Mouse (Mus musculus): ENCODE results near the gene Nutf2. TPM values are rescaled to one million over a fixed set of nuclear protein-coding genes. Genes with fewer than 3 reads are reported as not detected.

Nutf2 gene
- polyA plus RNA-seq, 1 experiment = not detected

DNA sequence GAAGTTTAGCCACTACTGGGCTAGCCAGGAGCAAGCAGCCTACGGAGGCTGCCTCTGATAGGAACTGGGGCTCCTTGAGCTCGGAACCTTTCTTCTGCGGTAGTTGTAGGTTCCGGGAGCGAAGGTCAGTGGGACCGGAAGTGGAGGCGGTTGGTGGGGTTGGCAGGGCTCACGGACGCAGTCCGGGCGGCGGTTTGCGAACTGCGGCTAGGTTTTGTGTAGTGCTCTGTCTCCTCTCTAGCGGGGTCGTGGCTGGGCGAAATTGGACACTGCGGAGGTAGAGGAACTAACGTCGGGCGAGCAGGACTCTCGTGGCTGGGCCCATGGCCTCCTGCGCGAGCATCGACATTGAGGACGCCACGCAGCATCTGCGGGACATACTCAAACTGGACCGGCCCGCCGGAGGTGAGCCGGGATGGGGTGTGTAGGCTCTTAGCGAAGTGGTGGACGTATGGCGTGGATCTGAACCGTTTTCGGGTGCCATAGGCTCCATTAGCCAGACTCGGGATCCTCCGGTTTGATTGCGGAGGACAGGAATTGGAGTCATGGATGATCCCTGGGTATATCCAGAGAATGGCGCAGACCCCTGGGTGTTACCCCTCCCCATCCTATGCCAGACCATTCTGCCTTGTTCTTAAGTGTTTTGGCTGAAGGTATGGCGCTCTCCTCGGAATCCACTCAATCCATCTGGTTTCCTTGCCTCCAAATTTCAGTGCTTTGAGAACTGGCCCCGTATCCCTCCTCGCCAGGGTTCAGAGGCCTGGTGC, 20.6 kb downstream of the Nutf2 start, which contains the start of gene Edc4:
Gene Edc4 (plus strand): TSS at position 128 of the 767 bp plus-strand sequence.
- H3K4me3 ChIP-seq (ENCODE audit: insufficient read depth, low read depth, low read length) = peak within 1 kb of the TSS; percentile 93
- peak within 1 kb of the TSS; percentile 45 for H3K27ac ChIP-seq (replicated peaks; ENCODE audit: low read depth, low read length)

DNA sequence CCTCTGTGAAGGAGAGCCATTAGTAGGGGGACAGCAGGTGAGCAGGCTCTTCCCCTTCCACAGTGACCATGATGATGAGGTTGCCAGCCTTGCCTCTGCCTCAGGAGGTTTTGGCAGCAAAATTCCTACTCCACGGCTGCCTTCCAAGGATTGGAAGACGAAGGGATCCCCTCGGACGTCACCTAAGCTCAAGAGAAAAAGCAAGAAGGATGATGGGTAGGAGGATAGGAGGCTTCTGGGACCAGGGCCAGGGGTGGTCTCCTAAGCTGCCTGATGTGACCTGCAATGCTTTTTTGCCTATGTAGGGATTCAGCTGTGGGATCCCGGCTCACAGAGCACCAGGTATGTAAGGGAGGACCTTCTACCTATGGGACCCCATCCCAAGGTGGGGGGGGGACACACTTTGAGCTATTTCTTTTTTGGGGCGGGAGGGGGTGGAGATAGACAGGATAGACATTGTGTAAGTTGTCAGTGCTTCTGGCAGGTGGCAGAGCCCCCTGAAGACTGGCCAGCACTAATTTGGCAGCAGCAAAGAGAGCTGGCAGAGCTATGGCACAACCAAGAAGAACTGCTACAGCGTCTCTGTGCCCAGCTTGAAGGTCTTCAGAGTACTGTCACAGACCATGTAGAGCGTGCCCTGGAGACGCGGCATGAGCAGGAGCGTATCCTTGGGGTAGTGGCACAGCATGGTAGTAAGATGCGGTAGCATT, 29.5 kb downstream of the Nutf2 start:
- H3K4me1 ChIP-seq (ENCODE audit: control insufficient read depth, insufficient read depth, insufficient read length, low read length) = no peaks in the 10 kb centered on the region
- no peak overlapping the region for H3K27ac ChIP-seq (replicated peaks; ENCODE audit: low read depth, low read length)
- no peak overlapping the region for H3K4me3 ChIP-seq (ENCODE audit: insufficient read depth, low read depth, low read length)

More for the DNA sequence above, 20.6 kb downstream of the Nutf2 start, which contains the start of gene Edc4:
- H3K4me1 ChIP-seq (ENCODE audit: control insufficient read depth, insufficient read depth, insufficient read length, low read length) = peaks cover 11% of the 10 kb centered on the region; the same call in 1 of the 2 replicates

DNA sequence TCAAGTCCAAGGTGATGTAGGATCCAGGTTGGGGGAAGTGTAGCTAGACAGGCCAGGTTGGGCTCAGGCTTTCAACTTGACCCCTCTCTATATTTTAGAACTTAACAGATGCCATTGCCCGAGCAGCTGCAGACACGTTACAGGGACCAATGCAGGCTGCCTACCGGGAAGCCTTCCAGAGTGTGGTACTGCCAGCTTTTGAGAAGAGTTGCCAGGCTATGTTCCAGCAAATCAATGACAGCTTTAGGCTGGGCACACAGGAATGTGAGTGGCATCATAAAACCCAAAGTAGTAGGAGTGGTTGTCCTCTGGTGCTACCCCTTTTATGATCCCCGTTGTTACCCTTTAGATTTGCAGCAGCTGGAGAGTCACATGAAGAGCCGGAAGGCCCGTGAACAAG, 30.5 kb downstream of the Nutf2 start:
- Histone ChIP-seq H3K4me1 (ENCODE audit: control insufficient read depth, insufficient read depth, insufficient read length, low read length) (no peaks in the 10 kb centered on the region), H3K27ac (replicated peaks; ENCODE audit: low read depth, low read length) (no peak overlapping the region), H3K4me3 (ENCODE audit: insufficient read depth, low read depth, low read length) (no peak overlapping the region)

DNA sequence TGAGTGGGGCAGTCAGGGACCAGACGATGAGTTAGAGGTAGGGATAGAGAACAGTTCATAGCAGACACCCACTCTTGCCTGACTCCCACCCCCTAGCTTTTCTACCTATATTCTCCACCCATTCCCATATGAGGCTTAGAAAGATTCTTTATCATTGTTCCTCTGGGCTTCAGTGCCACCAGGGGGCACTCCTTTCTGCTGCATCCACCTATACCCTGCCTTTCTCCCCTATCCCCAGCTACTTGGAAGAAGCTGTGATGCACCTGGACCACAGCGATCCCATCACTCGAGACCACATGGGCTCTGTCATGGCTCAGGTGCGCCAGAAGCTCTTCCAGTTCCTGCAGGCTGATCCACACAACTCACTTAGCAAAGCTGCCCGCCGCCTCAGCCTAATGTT, 32.1 kb downstream of the Nutf2 start:
- Histone ChIP-seq H3K27ac (replicated peaks; ENCODE audit: low read depth, low read length) (no peak overlapping the region), H3K4me3 (ENCODE audit: insufficient read depth, low read depth, low read length) (no peak overlapping the region), H3K4me1 (ENCODE audit: control insufficient read depth, insufficient read depth, insufficient read length, low read length) (no peaks in the 10 kb centered on the region)

DNA sequence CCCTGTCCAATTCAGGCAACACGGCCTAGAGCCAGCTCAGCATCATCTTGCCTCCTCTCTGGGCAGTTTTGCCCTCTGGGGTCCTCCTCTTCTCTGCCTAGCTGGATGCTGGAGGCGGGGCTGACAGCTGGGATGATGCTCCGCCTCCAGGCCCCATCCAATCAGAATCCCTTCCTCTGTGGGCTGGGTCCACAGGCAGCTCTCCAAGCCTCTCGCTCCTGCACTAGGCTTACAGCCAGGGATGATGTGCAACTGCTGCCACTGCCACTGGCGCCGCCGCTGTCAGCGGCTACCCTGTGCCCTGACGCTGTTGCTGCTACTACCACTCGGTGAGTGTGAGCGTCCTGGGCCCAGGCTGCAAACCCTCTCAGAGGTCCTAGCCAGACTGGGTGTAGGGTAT, 33.0 kb downstream of the Nutf2 start, which contains the start of gene Nrn1l:
Gene Nrn1l (plus strand): TSS at position 229 of the 400 bp plus-strand sequence.
- Histone ChIP-seq H3K4me3 (ENCODE audit: insufficient read depth, low read depth, low read length) (no peak within 1 kb of the TSS), H3K4me1 (ENCODE audit: control insufficient read depth, insufficient read depth, insufficient read length, low read length) (no peaks in the 10 kb centered on the region), H3K27ac (replicated peaks; ENCODE audit: low read depth, low read length) (no peak within 1 kb of the TSS)

DNA sequence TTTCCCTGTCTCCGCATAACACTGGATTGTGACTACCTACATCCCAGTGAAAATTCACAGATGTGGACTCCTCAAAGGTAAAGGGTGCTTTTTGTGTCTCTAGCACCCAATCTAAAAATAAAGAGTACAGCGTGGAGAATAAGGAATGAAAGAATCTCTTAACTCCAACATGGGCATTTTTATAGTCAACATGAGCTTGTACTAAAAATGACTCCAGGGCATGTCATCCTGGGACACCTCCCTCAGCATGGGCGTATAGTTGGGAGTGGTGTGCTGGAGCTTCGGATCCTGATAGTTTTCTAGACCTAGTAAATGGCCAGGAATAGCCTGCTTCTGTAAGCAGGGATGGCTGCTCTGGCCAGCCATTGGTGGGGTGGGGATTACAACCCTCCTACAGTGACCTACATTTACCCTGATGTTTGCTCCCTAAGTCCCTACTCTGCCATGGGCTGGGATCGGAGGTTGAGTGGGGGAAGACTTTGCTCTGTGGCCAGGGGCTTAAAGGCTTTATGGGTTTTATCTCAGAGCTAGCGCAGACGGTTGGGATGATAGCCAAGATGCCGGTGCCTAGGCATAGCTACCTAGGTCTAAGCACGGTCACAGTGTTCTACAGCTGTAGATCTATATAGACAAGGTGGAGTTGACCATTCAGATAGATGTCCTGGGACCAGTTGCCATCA, 37.6 kb downstream of the Nutf2 start:
- Histone ChIP-seq H3K27ac (replicated peaks; ENCODE audit: low read depth, low read length) (no peak overlapping the region), H3K4me3 (ENCODE audit: insufficient read depth, low read depth, low read length) (no peak overlapping the region), H3K4me1 (ENCODE audit: control insufficient read depth, insufficient read depth, insufficient read length, low read length) (0 out of 2 replicates have a peak, but pooled peaks cover 2% of the 10 kb centered on the region)

DNA sequence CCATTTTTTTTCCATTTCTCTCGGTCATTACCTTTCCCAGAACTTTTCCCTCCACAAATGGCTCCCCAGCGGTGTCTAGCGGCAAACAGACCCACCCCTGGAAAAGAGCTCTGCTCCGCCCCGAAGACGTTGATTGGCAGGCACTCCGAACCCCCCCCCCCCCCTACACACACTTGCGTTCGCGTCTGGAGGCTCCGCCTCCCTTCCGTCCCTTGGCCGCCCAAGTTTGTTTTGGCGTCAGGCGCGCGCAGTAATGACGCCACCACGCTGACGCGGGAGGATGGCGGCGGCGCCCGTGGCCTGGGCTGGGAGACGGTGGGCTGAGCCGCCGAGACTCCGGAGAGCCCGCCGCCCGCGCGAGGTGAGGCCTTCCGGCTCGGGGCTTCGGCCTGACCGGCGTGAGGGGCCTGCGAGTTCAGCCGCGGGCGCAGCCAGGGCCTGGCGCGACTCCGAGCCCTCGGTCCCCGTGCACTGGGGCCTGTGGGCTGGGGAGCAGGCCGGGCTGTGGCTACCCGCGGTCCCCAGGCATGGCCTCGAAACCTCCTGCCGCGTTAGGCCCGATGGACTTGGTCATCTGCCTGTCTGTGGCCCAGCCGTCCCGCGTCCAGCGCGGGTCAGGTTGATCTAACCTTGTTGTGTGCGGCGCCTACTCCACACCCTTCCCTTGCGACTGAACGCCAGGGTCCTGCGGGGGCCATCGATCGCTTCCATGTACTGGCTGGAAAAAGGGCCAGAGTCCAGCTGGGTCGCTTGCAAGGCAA, 40.0 kb downstream of the Nutf2 start, which contains the start of gene Pskh1:
Gene Pskh1 (plus strand): TSS at position 262 of the 761 bp plus-strand sequence.
- Histone ChIP-seq H3K4me3 (ENCODE audit: insufficient read depth, low read depth, low read length) (peak within 1 kb of the TSS; percentile 88), H3K4me1 (ENCODE audit: control insufficient read depth, insufficient read depth, insufficient read length, low read length) (0 out of 2 replicates have a peak, but pooled peaks cover 2% of the 10 kb centered on the region), H3K27ac (replicated peaks; ENCODE audit: low read depth, low read length) (peak within 1 kb of the TSS; percentile 78)

DNA sequence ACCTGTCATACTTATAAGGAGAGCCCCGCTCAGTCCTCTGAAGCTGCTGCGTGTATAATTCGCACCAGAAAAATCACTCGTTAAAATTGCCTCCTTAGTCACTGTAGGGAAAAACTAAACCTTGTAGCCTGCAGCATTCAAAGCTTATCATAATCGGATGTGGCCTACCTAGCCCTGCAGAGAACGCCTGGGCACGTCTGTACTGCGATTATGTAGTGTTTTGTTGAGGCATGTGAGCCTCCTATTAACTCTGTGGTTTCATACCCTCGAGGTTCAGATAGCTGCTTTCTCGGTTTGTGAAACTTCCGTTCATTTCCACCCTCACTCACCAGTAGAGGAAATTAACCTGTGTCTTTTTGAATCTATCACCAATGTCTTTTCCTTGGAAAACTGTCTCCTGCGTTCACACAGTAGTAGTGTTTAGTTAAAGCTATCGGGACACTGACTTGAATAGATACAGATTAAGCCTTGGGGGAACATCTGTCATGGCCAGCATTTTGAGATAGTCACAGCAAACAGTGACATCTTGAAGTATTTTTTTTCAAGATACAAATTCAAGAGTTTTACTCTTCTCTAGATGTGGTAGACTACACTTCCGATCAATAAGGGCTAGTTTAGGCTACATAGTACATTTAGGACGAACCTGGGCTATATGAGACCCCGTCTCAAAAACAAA, 40.7 kb downstream of the Nutf2 start:
- H3K27ac ChIP-seq (replicated peaks; ENCODE audit: low read depth, low read length) = peak overlapping the region; percentile 78
- 0 out of 2 replicates have a peak, but pooled peaks cover 2% of the 10 kb centered on the region for H3K4me1 ChIP-seq (ENCODE audit: control insufficient read depth, insufficient read depth, insufficient read length, low read length)
- H3K4me3 ChIP-seq (ENCODE audit: insufficient read depth, low read depth, low read length) = peak overlapping the region; percentile 88

DNA sequence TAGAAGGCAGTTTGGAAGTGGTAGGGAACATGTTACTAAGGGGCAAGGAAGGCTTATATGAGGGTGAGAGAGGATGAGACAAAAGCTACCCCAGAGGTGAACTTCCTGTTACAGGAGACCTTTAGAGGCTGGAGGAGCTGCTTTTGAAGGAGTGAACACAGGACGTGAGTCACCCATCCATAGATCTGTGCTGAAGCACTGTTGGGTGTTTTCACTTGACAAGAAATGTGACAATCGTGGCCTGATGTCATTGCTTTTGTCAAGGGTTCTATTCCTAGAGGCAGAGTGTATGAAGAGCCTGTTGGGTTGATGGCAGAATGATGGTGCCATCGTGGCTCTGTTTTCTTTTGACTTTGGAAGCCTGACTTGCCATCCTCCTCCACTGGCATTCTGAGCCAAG, 59.0 kb downstream of the Nutf2 start:
- no peak overlapping the region for H3K27ac ChIP-seq (replicated peaks; ENCODE audit: low read depth, low read length)
- H3K4me1 ChIP-seq (ENCODE audit: control insufficient read depth, insufficient read depth, insufficient read length, low read length) = no peaks in the 10 kb centered on the region
- H3K4me3 ChIP-seq (ENCODE audit: insufficient read depth, low read depth, low read length) = no peak overlapping the region

DNA sequence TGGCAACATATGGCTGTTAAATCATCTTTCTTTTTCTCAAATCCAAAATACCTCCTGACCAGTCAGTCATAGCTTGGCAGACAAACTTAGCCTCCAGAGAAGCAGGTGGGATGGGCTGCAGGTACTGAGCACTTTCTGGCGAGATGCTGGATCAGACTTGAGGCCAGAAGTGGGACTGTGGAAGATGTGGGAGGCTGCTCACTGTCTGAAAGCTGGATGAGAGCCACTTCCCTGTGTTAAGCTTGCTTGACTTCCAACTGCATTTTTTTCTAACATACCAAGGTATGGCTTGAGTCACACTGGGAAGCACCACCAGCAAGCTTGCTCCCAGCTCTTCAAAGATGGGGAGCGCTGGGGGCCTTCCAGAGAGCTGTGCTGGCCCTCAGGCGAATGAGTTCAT, 64.7 kb downstream of the Nutf2 start:
- Histone ChIP-seq H3K27ac (replicated peaks; ENCODE audit: low read depth, low read length) (no peak overlapping the region), H3K4me1 (ENCODE audit: control insufficient read depth, insufficient read depth, insufficient read length, low read length) (no peaks in the 10 kb centered on the region), H3K4me3 (ENCODE audit: insufficient read depth, low read depth, low read length) (no peak overlapping the region)

Other genes with a start within 250 kb of the Nutf2 start
- gene Ctcf, start 224.0 kb upstream of the Nutf2 start, polyA plus RNA-seq (2012; ENCODE audit: insufficient read depth, insufficient read length, missing spikeins) = 18.5 and 22.9 TPM in 2 replicates
- not detected in 2 replicates for gene Agrp, start 223.2 kb upstream of the Nutf2 start, polyA plus RNA-seq (2012; ENCODE audit: insufficient read depth, insufficient read length, missing spikeins)
- gene Carmil2, start 174.3 kb upstream of the Nutf2 start, polyA plus RNA-seq (2012; ENCODE audit: insufficient read depth, insufficient read length, missing spikeins) = not detected in 2 replicates
- gene Acd, start 159.5 kb upstream of the Nutf2 start, polyA plus RNA-seq (2012; ENCODE audit: insufficient read depth, insufficient read length, missing spikeins) = 12.3 and 15.9 TPM in 2 replicates
- gene Pard6a, start 159.4 kb upstream of the Nutf2 start, polyA plus RNA-seq (2012; ENCODE audit: insufficient read depth, insufficient read length, missing spikeins) = 10.2 and 10.6 TPM in 2 replicates
- gene 4933405L10Rik, start 152.9 kb upstream of the Nutf2 start, polyA plus RNA-seq (2012; ENCODE audit: insufficient read depth, insufficient read length, missing spikeins) = 0.87 TPM in 1 of 2 replicates, not detected in the other
- gene Enkd1, start 152.4 kb upstream of the Nutf2 start, polyA plus RNA-seq (2012; ENCODE audit: insufficient read depth, insufficient read length, missing spikeins) = 0.52 TPM in 1 of 2 replicates, not detected in the other
- 4.0 and 4.1 TPM in 2 replicates for gene Gfod2, start 101.9 kb upstream of the Nutf2 start, polyA plus RNA-seq (2012; ENCODE audit: insufficient read depth, insufficient read length, missing spikeins)
- gene Ranbp10, start 33.2 kb upstream of the Nutf2 start, polyA plus RNA-seq (2012; ENCODE audit: insufficient read depth, insufficient read length, missing spikeins) = 7.5 and 7.6 TPM in 2 replicates
- gene Tsnaxip1, start 32.8 kb upstream of the Nutf2 start, polyA plus RNA-seq (2012; ENCODE audit: insufficient read depth, insufficient read length, missing spikeins) = not detected in 2 replicates
- 1.4 and 3.5 TPM in 2 replicates for gene Cenpt, start 7.3 kb upstream of the Nutf2 start, polyA plus RNA-seq (2012; ENCODE audit: insufficient read depth, insufficient read length, missing spikeins)
- gene Thap11, start 5.4 kb upstream of the Nutf2 start, polyA plus RNA-seq (2012; ENCODE audit: insufficient read depth, insufficient read length, missing spikeins) = 9.3 and 15.4 TPM in 2 replicates
- gene Edc4, start 20.3 kb downstream of the Nutf2 start, polyA plus RNA-seq (2012; ENCODE audit: insufficient read depth, insufficient read length, missing spikeins) = 6.2 and 8.6 TPM in 2 replicates
- gene Nrn1l, start 33.0 kb downstream of the Nutf2 start, polyA plus RNA-seq (2012; ENCODE audit: insufficient read depth, insufficient read length, missing spikeins) = not detected in 2 replicates
- gene Pskh1, start 39.9 kb downstream of the Nutf2 start, polyA plus RNA-seq (2012; ENCODE audit: insufficient read depth, insufficient read length, missing spikeins) = 15.8 and 18.0 TPM in 2 replicates
- gene Ctrl, start 73.3 kb downstream of the Nutf2 start, polyA plus RNA-seq (2012; ENCODE audit: insufficient read depth, insufficient read length, missing spikeins) = not detected in 2 replicates
- gene Psmb10, start 77.9 kb downstream of the Nutf2 start, polyA plus RNA-seq (2012; ENCODE audit: insufficient read depth, insufficient read length, missing spikeins) = 50.1 and 59.6 TPM in 2 replicates
- gene Lcat, start 82.8 kb downstream of the Nutf2 start, polyA plus RNA-seq (2012; ENCODE audit: insufficient read depth, insufficient read length, missing spikeins) = not detected in 2 replicates
- 5.8 and 11.4 TPM in 2 replicates for gene Slc12a4, start 105.5 kb downstream of the Nutf2 start, polyA plus RNA-seq (2012; ENCODE audit: insufficient read depth, insufficient read length, missing spikeins)
- gene Dpep3, start 118.8 kb downstream of the Nutf2 start, polyA plus RNA-seq (2012; ENCODE audit: insufficient read depth, insufficient read length, missing spikeins) = not detected in 2 replicates
- 11.8 and 12.8 TPM in 2 replicates for gene Dus2, start 130.8 kb downstream of the Nutf2 start, polyA plus RNA-seq (2012; ENCODE audit: insufficient read depth, insufficient read length, missing spikeins)
- not detected in 2 replicates for gene Dpep2nb, start 145.4 kb downstream of the Nutf2 start, polyA plus RNA-seq (2012; ENCODE audit: insufficient read depth, insufficient read length, missing spikeins)
- gene Ddx28, start 151.3 kb downstream of the Nutf2 start, polyA plus RNA-seq (2012; ENCODE audit: insufficient read depth, insufficient read length, missing spikeins) = 7.1 TPM in 2 replicates
- gene Nfatc3, start 198.3 kb downstream of the Nutf2 start, polyA plus RNA-seq (2012; ENCODE audit: insufficient read depth, insufficient read length, missing spikeins) = 17.4 and 28.2 TPM in 2 replicates

All from brown adipose tissue, adult 24 weeks (tissue).